Mouse (Mus musculus): Measurements from ENCODE around the gene Ptpa.

DNA sequence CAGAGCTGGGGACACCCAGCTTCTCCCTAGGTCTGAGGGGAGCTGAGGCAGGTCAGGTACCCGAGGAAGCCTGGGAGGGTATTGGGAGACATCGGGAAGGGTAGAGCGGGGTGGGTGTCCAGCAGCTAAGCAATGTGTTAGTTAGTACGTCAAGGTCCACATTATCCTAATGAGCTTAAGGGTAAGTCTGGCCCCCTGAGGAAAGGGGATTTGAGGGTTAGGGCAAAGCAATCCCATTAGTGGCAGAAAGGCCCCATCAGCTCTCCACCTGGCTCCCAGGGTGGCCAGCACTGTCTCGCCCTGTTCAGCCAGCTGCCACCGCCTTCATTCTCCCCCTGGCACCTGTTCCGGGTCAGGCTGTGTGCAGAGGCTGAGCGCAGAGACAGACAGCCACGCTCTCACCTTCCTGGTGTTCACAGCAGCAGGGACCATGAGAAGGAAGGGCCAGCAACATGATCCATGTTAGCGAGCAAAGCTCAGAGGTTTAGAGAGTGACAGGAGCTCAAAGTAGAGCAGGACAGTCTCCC is 17.8 kb upstream of the Ptpa start:
- TF ChIP-seq CTCF (IDR thresholded peaks at IDR 0.05; ENCODE audit: extremely low read depth, insufficient read length, insufficient replicate concordance, low read depth, low read length) (no peak), POLR2A (IDR thresholded peaks at IDR 0.05; ENCODE audit: low read depth, low read length) (no peak)
